Mouse (Mus musculus) hindbrain, embryonic 13.5 days (tissue): Measurements from ENCODE around the gene Cyth3. TPM values are rescaled to one million over a fixed set of nuclear protein-coding genes. Genes with fewer than 3 reads are reported as not detected.

Source experiments
- ATAC-seq: fragments of 200-750 bp; cut with Nextera tagmentation; 2 replicates; pipeline ENCODE4 v1.8.0; 2017; ENCODE audit warnings: moderate TSS enrichment; ENCODE audit not compliant: low FRiP score
- H3K27ac ChIP-seq: fragments of 300-500 bp; sonication (generic); 2 replicates; pipeline ENCODE4 v1.5.1; 2015; ENCODE audit warnings: inconsistent platforms, mild to moderate bottlenecking, moderate library complexity
- H3K27me3 ChIP-seq: fragments of 300-500 bp; sonication (generic); 2 replicates; pipeline ENCODE4 v1.6.1; 2015; ENCODE audit warnings: mild to moderate bottlenecking, inconsistent platforms
- H3K36me3 ChIP-seq: fragments of 300-500 bp; sonication (generic); 2 replicates; pipeline ENCODE4 v1.6.1; 2015; ENCODE audit warnings: mild to moderate bottlenecking, inconsistent platforms
- H3K4me1 ChIP-seq: fragments of 300-500 bp; sonication (generic); replicated peaks from 2 replicates; pipeline ENCODE4 v1.6.1; 2015; ENCODE audit warnings: inconsistent platforms
- H3K4me2 ChIP-seq: fragments of 300-500 bp; sonication (generic); 2 replicates; pipeline ENCODE4 v1.6.1; 2015; ENCODE audit warnings: inconsistent platforms, mild to moderate bottlenecking, moderate library complexity
- H3K4me3 ChIP-seq: fragments of 300-500 bp; sonication (generic); 2 replicates; pipeline ENCODE4 v1.5.1; 2015; ENCODE audit warnings: mild to moderate bottlenecking, inconsistent platforms
- H3K9ac ChIP-seq: fragments of 300-500 bp; sonication (generic); 2 replicates; pipeline ENCODE4 v1.6.1; 2015; ENCODE audit warnings: mild to moderate bottlenecking, inconsistent platforms
- H3K9me3 ChIP-seq: fragments of 300-500 bp; sonication (generic); 2 replicates; pipeline ENCODE4 v1.6.1; 2016; ENCODE audit warnings: inconsistent platforms
- WGBS: fragments of 180-500 bp; shearing (Covaris S2); methylation state at CpG from one replicate; pipeline ENCODE4 v1.1.7; 2015; 5-methylcytosine and 5-hydroxymethylcytosine counted together
- polyA plus RNA-seq: library from polyadenylated mRNA; unstranded; fragments of >200 nt; fragmentation: Nextera tagmentation; extraction: Ambion mirVana; gene quantifications from 2 replicates; pipeline ENCODE4 v1.2.1, GENCODE M21; 2015

The Cyth3 gene
- polyA plus RNA-seq, 1 experiment from 2014 or later = 34.2 TPM

DNA sequence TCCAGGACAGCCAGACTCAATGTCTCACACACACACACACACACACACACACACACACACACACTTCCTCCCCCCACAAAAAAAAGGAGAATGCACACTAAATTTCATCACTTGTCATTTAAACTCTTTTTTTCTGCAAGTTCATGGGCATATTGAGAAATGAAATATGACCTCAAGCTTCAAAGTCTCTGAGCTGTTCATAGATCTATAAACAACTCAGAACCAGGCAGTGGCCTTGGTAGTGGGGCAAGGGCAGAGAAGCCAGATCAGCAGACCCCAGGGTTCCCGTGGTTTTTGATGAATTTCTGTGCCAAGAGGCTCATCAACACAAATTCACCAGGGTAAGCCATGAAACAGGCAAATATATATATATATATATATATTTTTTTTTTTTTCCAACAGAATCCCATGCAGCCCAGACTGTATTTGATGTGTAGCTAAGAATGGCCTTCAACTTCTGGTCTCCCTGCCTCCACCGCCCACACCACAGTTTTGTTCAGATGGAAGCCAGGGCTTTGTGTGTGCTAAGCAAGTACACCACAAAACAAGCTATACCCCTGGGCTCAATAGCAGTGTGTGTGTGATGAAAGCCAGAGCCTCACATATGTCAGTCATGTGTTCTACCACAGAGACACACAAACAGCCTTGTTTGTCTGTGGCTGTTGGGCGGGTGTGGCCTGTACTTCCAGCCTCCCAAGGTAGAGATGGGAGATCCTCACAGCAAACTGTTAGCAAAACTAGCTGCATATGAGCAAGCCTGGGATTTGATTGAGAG lies 27.8 kb upstream of the Cyth3 start:
- no peak overlapping the region for H3K4me3 ChIP-seq
- 84% methylated on average over 3 of the region's 3 CpGs for WGBS
- no peak overlapping the region for H3K4me2 ChIP-seq
- no peak overlapping the region for H3K27ac ChIP-seq
- H3K9ac ChIP-seq = no peak overlapping the region
- H3K9me3 ChIP-seq = no peaks in the 10 kb centered on the region
- H3K4me1 ChIP-seq = no peaks in the 10 kb centered on the region
- no peaks in the 10 kb centered on the region for H3K27me3 ChIP-seq
- no peak for ATAC-seq
- H3K36me3 ChIP-seq = no peaks in the 10 kb centered on the region

DNA sequence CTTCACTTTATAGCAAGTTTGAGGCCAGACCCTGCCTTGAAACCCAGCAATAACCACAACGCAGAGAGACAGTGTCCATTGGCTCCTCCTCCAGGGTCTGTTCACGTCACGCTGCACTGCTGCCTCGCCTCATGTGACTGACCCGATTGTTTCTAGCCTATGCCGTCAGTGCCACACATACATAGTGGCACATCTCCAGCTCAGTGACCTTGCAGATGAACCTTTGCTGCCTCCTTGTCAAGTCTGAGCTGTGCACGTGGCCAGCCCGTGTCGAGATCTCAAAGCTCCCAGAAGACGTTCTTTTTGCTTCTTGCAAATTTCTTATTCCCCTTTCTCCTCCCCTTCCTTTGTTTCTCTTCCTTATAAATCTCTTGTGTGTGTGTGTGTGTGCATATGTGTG lies 20.2 kb upstream of the Cyth3 start:
- no peaks in the 10 kb centered on the region for H3K36me3 ChIP-seq
- ATAC-seq = no peak
- no peak overlapping the region for H3K27ac ChIP-seq
- H3K4me3 ChIP-seq = no peak overlapping the region
- no peaks in the 10 kb centered on the region for H3K27me3 ChIP-seq
- 61% methylated on average over 10 of the region's 10 CpGs for WGBS
- H3K9me3 ChIP-seq = no peaks in the 10 kb centered on the region
- no peak overlapping the region for H3K4me2 ChIP-seq
- no peak overlapping the region for H3K9ac ChIP-seq
- H3K4me1 ChIP-seq = no peaks in the 10 kb centered on the region

DNA sequence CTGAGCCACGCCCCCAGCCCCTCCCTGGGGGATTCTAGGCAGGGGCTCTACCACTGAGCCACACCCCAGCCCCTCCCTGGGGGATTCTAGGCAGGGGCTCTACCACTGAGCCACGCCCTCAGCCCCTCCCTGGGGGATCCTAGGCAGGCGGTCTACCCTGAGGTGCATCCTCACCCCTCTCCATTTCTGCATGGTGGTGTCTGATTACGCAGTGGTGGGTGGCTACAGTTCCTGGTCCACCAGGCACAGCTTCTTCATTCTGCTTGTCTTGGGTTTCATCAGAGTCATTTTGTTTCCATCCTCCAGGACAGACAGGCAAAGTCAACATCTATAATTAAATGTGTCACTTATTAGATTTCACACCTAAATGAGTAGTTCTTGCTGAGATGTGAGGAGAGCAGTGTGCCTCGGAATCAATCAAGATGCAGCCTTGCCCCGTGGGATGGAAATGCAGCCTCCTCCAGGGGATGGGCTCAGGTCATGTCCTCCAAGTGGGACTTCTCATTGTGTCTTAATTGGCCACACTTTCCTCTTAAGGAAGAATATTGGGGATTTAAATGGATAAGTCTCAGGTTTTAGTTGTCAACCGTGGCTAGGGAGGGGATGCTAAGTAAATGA lies 18.0 kb upstream of the Cyth3 start:
- ATAC-seq = no peak
- H3K36me3 ChIP-seq = no peaks in the 10 kb centered on the region
- 80% methylated on average over 7 of the region's 7 CpGs for WGBS

GRCm38 (mm10) chr5:143606756-143607155 lies 15.5 kb upstream of the Cyth3 start:
- H3K4me1 ChIP-seq = no peaks in the 10 kb centered on the region
- H3K27ac ChIP-seq = no peak overlapping the region
- ATAC-seq = no peak
- H3K4me2 ChIP-seq = no peak overlapping the region
- H3K9ac ChIP-seq = no peak overlapping the region
- WGBS = 80% methylated on average over 10 of the region's 10 CpGs
- no peaks in the 10 kb centered on the region for H3K27me3 ChIP-seq
- no peaks in the 10 kb centered on the region for H3K36me3 ChIP-seq
- H3K9me3 ChIP-seq = no peaks in the 10 kb centered on the region
- H3K4me3 ChIP-seq = no peak overlapping the region

More for the DNA sequence above, 18.0 kb upstream of the Cyth3 start:
- H3K27ac ChIP-seq = no peak overlapping the region
- H3K9me3 ChIP-seq = no peaks in the 10 kb centered on the region
- H3K4me2 ChIP-seq = no peak overlapping the region
- no peak overlapping the region for H3K4me3 ChIP-seq
- no peaks in the 10 kb centered on the region for H3K27me3 ChIP-seq
- H3K4me1 ChIP-seq = no peaks in the 10 kb centered on the region
- no peak overlapping the region for H3K9ac ChIP-seq

DNA sequence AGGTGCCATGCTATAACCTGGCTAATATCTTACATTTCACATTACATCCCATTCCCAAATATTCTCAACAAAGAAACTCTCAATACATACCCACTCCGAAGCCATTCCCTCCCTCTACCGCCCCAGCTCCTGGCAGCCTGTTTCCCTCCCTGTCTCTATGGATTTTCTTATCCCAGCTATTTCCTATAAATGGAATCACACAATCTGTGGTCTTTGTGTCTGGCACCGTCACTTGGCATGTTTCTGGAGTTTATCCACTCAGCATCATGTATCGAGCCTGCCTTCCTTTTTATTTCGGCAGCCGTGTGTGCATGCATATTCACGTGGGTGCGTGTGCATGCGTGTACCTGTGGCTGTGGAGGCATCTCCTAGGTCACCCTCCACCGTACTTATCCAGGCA lies 14.1 kb upstream of the Cyth3 start:
- WGBS = 95% methylated on average over 10 of the region's 10 CpGs
- H3K4me3 ChIP-seq = no peak overlapping the region
- H3K27me3 ChIP-seq = no peaks in the 10 kb centered on the region
- no peak overlapping the region for H3K27ac ChIP-seq
- H3K4me2 ChIP-seq = no peak overlapping the region
- no peaks in the 10 kb centered on the region for H3K36me3 ChIP-seq
- H3K4me1 ChIP-seq = no peaks in the 10 kb centered on the region
- H3K9me3 ChIP-seq = no peaks in the 10 kb centered on the region
- no peak overlapping the region for H3K9ac ChIP-seq
- no peak for ATAC-seq

DNA sequence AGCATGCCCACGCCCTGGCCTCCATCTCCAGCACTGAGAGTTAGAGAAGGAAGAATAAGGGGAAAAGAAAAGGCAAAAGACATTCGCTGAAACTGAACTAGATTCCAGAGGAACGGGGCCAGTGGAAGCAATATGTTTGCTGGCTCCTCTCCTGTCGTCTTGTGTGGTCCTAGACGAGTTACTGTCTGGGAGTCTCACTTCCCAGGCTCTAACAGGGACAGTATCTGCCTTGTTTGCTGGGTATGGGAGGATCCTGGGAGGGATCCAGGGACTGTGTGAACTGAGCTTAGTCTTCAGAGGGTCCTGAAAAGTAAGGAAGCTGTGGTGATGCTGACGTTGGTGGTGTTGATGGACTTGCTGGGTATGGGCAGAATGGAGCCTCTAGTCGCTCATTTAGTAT lies 10.3 kb upstream of the Cyth3 start:
- H3K27ac ChIP-seq = no peak overlapping the region
- H3K36me3 ChIP-seq = no peaks in the 10 kb centered on the region
- no peaks in the 10 kb centered on the region for H3K27me3 ChIP-seq
- 81% methylated on average over 7 of the region's 7 CpGs for WGBS
- no peaks in the 10 kb centered on the region for H3K9me3 ChIP-seq
- no peak for ATAC-seq
- no peak overlapping the region for H3K4me3 ChIP-seq
- no peak overlapping the region for H3K4me2 ChIP-seq
- H3K9ac ChIP-seq = no peak overlapping the region
- H3K4me1 ChIP-seq = no peaks in the 10 kb centered on the region

- no peaks in the 10 kb centered on the region for H3K27me3 ChIP-seq
- no peak overlapping the region for H3K4me2 ChIP-seq
- no peaks in the 10 kb centered on the region for H3K9me3 ChIP-seq
- H3K36me3 ChIP-seq = no peaks in the 10 kb centered on the region
- H3K27ac ChIP-seq = no peak overlapping the region
- H3K4me3 ChIP-seq = no peak overlapping the region
- no peaks in the 10 kb centered on the region for H3K4me1 ChIP-seq
- no peak overlapping the region for H3K9ac ChIP-seq
- no peak for ATAC-seq
- 64% methylated on average over 4 of the region's 4 CpGs for WGBS
Observed at GRCm38 (mm10) chr5:143613265-143613664, 9.0 kb upstream of the Cyth3 start.

- Histone ChIP-seq H3K27me3 (no peaks in the 10 kb centered on the region), H3K36me3 (no peaks in the 10 kb centered on the region), H3K9me3 (no peaks in the 10 kb centered on the region), H3K4me1 (no peaks in the 10 kb centered on the region), H3K9ac (no peak overlapping the region), H3K4me3 (no peak overlapping the region), H3K4me2 (no peak overlapping the region), H3K27ac (no peak overlapping the region)
- WGBS = 67% methylated on average over 5 of the region's 5 CpGs
- ATAC-seq = no peak
Observed at GRCm38 (mm10) chr5:143614519-143614918, 7.7 kb upstream of the Cyth3 start.

DNA sequence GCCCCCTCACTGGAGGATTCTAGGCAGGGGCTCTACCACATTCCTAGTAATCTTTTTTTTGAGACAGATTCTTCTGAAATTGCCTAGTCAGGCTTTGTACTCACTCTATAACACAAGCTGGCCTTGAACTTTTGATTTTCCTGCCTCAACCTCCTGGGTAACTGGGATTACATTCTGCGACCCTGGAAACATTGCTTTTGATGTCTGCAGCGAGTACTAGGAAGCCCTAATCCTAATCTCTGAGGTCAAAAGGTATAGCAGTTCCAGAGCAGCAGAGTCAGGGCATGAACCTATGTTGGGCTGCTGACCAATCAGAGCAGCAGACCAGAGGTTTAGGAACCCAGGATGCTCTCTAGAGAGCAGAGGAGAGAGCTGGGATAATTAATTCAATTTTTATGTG lies 6.9 kb upstream of the Cyth3 start:
- no peak overlapping the region for H3K9ac ChIP-seq
- H3K4me3 ChIP-seq = no peak overlapping the region
- H3K27ac ChIP-seq = no peak overlapping the region
- WGBS = 86% methylated on average over 2 of the region's 2 CpGs
- no peaks in the 10 kb centered on the region for H3K9me3 ChIP-seq
- H3K4me2 ChIP-seq = no peak overlapping the region
- no peaks in the 10 kb centered on the region for H3K27me3 ChIP-seq
- H3K36me3 ChIP-seq = no peaks in the 10 kb centered on the region
- no peak for ATAC-seq
- no peaks in the 10 kb centered on the region for H3K4me1 ChIP-seq

DNA sequence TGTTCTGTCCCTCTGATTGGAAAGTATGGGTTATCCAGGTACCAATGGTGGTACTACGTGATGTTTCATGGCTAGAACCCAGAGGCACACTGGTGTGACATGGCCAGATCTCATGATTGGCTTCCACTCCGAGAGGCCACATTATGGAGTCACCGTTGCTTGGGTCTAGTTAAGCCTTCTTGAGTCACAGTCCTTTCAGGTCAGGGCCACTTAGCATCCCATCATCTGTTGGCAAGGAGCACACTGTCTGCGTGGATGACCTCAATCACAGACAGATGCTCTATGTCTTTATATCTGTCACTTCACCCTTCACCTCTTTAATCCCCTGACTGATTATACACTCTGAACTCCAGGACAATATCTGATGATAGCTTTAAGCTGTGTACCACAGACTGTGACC lies 6.1 kb upstream of the Cyth3 start:
- Histone ChIP-seq H3K9ac (no peak overlapping the region), H3K27ac (no peak overlapping the region), H3K4me1 (peaks cover 7% of the 10 kb centered on the region), H3K36me3 (no peaks in the 10 kb centered on the region), H3K9me3 (no peaks in the 10 kb centered on the region), H3K27me3 (no peaks in the 10 kb centered on the region), H3K4me3 (no peak overlapping the region), H3K4me2 (no peak overlapping the region)
- ATAC-seq = no peak
- 91% methylated on average over 4 of the region's 4 CpGs for WGBS

GRCm38 (mm10) chr5:143616657-143617329 lies 5.5 kb upstream of the Cyth3 start:
- Histone ChIP-seq H3K9ac (no peak overlapping the region), H3K27me3 (no peaks in the 10 kb centered on the region), H3K4me3 (no peak overlapping the region), H3K9me3 (no peaks in the 10 kb centered on the region), H3K4me2 (no peak overlapping the region), H3K27ac (no peak overlapping the region), H3K36me3 (no peaks in the 10 kb centered on the region), H3K4me1 (peaks cover 14% of the 10 kb centered on the region)
- no peak for ATAC-seq
- 90% methylated on average over 3 of the region's 3 CpGs for WGBS

DNA sequence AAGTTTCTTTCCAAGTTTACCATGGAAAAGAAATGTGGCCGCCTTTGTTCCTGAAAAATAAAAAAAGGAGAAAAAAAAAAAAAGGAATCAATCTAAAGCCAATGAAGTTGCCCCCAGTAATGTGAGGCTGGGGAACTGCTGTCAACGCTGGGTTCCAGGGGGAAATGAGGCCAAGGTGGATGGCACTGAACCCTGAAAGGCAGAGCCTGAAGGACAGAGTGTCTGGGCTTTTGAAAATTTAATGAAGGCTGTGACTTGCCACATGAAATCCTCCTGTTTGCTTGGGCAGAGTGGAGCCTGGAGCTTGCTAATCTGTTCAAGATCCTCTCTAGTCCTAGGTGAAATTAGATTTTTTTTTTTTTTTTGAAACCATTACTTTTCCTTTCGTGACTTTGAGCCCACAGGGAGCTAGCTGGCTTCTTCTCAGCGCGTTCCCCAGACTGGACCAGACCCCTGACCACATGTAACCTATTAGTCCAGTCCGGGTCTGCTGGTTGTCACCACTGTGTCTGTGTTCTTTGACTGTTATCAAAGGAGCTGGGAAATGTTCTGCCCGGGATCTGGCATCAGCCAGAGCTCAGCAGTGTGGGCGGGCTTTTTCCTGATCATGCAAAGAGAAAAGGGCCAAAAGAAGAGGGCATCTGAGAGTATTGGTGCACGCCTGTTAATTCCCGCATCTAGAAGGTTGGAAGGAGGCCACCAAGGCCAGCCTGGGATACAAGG lies 4.6 kb upstream of the Cyth3 start:
- Histone ChIP-seq H3K4me3 (no peak overlapping the region), H3K9me3 (no peaks in the 10 kb centered on the region), H3K4me1 (peaks cover 17% of the 10 kb centered on the region), H3K36me3 (no peaks in the 10 kb centered on the region), H3K9ac (no peak overlapping the region), H3K4me2 (no peak overlapping the region), H3K27ac (no peak overlapping the region; the same call in 1 of the 2 replicates), H3K27me3 (no peaks in the 10 kb centered on the region)
- no peak for ATAC-seq
- WGBS = 64% methylated on average over 10 of the region's 10 CpGs
